Mouse (Mus musculus) cortical plate, adult 2 months (tissue): ENCODE measurements around the gene 4933427D14Rik.

ENCODE experiments used
- CTCF ChIP-seq: fragments of 200-500 bp; IDR thresholded peaks from 2 replicates; pipeline ENCODE4 v1.5.1; 2011; ENCODE audit warnings: mild to moderate bottlenecking, control low read depth, low read length; ENCODE audit not compliant: insufficient read depth; ENCODE audit errors: extremely low read depth
- POLR2A ChIP-seq: fragments of 200-500 bp; IDR thresholded peaks from 2 replicates; pipeline ENCODE4 v1.6.1; 2011; ENCODE audit warnings: mild to moderate bottlenecking, low read length, control low read depth; ENCODE audit not compliant: insufficient read depth; ENCODE audit errors: extremely low read depth

- TF ChIP-seq CTCF (no peak), POLR2A (no peak)
These were observed 77.2 kb downstream of the 4933427D14Rik start for GRCm38 (mm10) chr11:72130021-72130420.
